Mouse (Mus musculus): Measurements from ENCODE around the gene Crb2. TPM values are rescaled to one million over a fixed set of nuclear protein-coding genes. Genes with fewer than 3 reads are reported as not detected.

The Crb2 gene
- polyA plus RNA-seq, 1 experiment from 2014 or later = 9.1 TPM

GRCm38 (mm10) chr2:37818761-37819525 is 42.9 kb downstream of the Crb2 start:
- H3K4me1 ChIP-seq = peaks cover 26% of the 10 kb centered on the region
- no peak overlapping the region for H3K4me2 ChIP-seq (replicated peaks)
- H3K27me3 ChIP-seq (replicated peaks) = no peaks in the 10 kb centered on the region
- H3K4me3 ChIP-seq = no peak overlapping the region
- WGBS = 10% methylated on average over 5 of the region's 5 CpGs
- no peak overlapping the region for H3K9ac ChIP-seq
- peak; percentile 31; the same call in 1 of the 2 replicates for ATAC-seq (ENCODE audit: low FRiP score, low read depth)
- no peak overlapping the region for H3K27ac ChIP-seq
- no peaks in the 10 kb centered on the region for H3K9me3 ChIP-seq
- no peaks in the 10 kb centered on the region for H3K36me3 ChIP-seq

- Histone ChIP-seq H3K27ac (no peak overlapping the region), H3K4me3 (no peak overlapping the region), H3K4me1 (peaks cover 26% of the 10 kb centered on the region), H3K36me3 (no peaks in the 10 kb centered on the region), H3K4me2 (replicated peaks) (no peak overlapping the region), H3K27me3 (replicated peaks) (no peaks in the 10 kb centered on the region), H3K9ac (no peak overlapping the region), H3K9me3 (no peaks in the 10 kb centered on the region)
- 47% methylated on average over 4 of the region's 4 CpGs for WGBS
- no peak for ATAC-seq (ENCODE audit: low FRiP score, low read depth)
Measured at GRCm38 (mm10) chr2:37819526-37820152, 43.6 kb downstream of the Crb2 start.

DNA sequence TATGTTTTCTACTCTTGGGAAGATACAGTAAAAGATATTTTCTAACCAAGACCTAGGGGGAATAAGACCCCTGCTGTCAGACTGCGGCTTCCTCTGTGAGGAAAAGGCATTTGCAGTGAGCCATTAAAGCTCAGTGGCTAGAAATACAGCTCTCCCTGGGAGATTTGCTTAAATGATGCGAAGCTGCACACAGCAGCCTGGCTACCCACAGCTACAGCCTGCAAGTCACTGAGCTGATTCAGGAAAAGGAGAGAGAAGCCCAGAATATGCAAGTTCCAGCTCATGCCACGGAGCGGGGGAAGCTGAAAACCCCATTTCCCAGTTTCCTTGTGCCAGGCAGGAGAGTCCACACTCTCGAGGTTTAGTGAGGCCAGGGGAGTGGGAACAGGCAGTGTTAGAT is 46.1 kb downstream of the Crb2 start:
- no peaks in the 10 kb centered on the region for H3K27me3 ChIP-seq (replicated peaks)
- H3K36me3 ChIP-seq = no peaks in the 10 kb centered on the region
- no peaks in the 10 kb centered on the region for H3K9me3 ChIP-seq
- no peak overlapping the region for H3K4me3 ChIP-seq
- no peak overlapping the region for H3K9ac ChIP-seq
- peaks cover 26% of the 10 kb centered on the region for H3K4me1 ChIP-seq
- WGBS = 43% methylated on average over 5 of the region's 5 CpGs
- ATAC-seq (ENCODE audit: low FRiP score, low read depth) = no peak
- no peak overlapping the region for H3K4me2 ChIP-seq (replicated peaks)
- no peak overlapping the region for H3K27ac ChIP-seq

DNA sequence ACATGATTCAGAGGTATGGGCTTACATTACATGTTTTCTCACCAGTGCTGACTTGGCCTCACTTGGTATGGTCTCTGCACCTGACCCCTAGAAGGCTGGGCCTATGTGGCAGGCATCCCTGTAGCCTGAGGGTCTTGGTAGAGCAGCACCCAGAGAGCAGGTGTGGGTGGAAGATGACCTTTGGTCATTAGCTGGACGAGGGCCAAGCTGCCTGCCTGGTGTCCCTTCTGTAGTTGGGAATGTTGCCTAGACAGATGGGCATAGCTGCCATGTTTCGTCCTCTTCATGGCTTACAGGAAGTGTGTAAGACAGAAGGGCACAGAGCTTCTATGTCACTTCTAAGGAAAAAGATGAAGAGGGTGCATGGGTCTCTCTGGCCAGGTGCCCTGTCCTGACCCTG is 47.8 kb downstream of the Crb2 start:
- Histone ChIP-seq H3K9ac (no peak overlapping the region), H3K36me3 (no peaks in the 10 kb centered on the region), H3K4me2 (replicated peaks) (no peak overlapping the region), H3K9me3 (no peaks in the 10 kb centered on the region), H3K4me3 (no peak overlapping the region), H3K27me3 (replicated peaks) (no peaks in the 10 kb centered on the region), H3K27ac (no peak overlapping the region), H3K4me1 (peaks cover 21% of the 10 kb centered on the region)
- no peak for ATAC-seq (ENCODE audit: low FRiP score, low read depth)
- WGBS = 78% methylated on average over 2 of the region's 2 CpGs

- no peaks in the 10 kb centered on the region; the same call in 1 of the 2 replicates for H3K36me3 ChIP-seq
- H3K4me1 ChIP-seq = peaks cover 15% of the 10 kb centered on the region
- no peak overlapping the region for H3K9ac ChIP-seq
- peak; percentile 86 for ATAC-seq (ENCODE audit: low FRiP score, low read depth)
- WGBS = 26% methylated on average over 9 of the region's 9 CpGs
- no peak overlapping the region for H3K4me2 ChIP-seq (replicated peaks)
- H3K27ac ChIP-seq = no peak overlapping the region
- H3K27me3 ChIP-seq (replicated peaks) = no peaks in the 10 kb centered on the region
- no peaks in the 10 kb centered on the region for H3K9me3 ChIP-seq
- no peak overlapping the region for H3K4me3 ChIP-seq
Measured at GRCm38 (mm10) chr2:37829758-37830275, 53.8 kb downstream of the Crb2 start.

DNA sequence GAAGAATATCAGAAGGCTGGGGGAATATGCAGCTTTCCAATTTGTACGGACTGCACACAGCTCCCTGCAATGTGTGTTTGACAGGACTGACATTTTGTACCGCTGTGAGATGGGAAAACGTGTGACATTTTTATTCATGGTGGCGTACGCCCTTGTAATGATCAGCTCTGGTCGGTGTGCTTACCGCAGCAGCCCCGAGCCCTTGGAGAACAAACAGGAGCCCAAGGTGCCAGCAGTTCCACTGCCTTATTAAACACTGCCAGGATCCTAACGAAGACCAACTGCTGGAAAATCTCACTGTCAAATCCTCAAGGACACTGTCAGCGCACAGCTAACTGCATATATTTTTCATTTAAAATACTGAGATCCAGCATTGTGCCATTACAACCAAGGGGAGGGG is 56.2 kb downstream of the Crb2 start:
- ATAC-seq (ENCODE audit: low FRiP score, low read depth) = no peak
- 84% methylated on average over 10 of the region's 10 CpGs for WGBS
- Histone ChIP-seq H3K27ac (no peak overlapping the region), H3K4me2 (replicated peaks) (no peak overlapping the region), H3K9me3 (no peaks in the 10 kb centered on the region), H3K4me1 (peaks cover 15% of the 10 kb centered on the region), H3K9ac (no peak overlapping the region), H3K4me3 (no peak overlapping the region), H3K27me3 (replicated peaks) (no peaks in the 10 kb centered on the region), H3K36me3 (no peaks in the 10 kb centered on the region; the same call in 1 of the 2 replicates)

DNA sequence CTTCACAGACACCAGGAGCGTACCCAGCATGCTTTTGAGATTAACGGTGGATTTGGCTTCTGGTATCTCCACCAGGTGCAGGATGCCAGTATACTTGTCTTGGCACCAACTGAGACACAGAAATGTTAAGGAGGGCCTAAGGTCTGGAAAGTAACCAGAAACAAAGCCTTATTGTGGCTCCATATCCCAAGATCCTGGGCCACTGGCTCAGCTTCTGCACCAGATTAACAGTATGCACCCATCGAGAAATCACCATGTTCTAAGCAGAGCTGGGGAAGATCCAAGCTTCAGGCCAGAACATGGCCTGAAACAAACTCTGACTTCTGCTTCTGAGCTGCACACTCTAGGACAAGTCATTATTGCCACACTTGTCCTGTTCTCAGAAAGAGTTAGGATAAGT is 60.9 kb downstream of the Crb2 start:
- WGBS = 95% methylated on average over 3 of the region's 3 CpGs

GRCm38 (mm10) chr2:37837542-37837941 is 61.5 kb downstream of the Crb2 start:
- no peak overlapping the region for H3K27ac ChIP-seq
- H3K27me3 ChIP-seq (replicated peaks) = no peaks in the 10 kb centered on the region
- WGBS = 96% methylated on average over 3 of the region's 3 CpGs
- no peak overlapping the region for H3K4me2 ChIP-seq (replicated peaks)
- H3K9me3 ChIP-seq = no peaks in the 10 kb centered on the region
- H3K9ac ChIP-seq = no peak overlapping the region
- H3K4me1 ChIP-seq = peaks cover 6% of the 10 kb centered on the region
- no peak for ATAC-seq (ENCODE audit: low FRiP score, low read depth)
- H3K36me3 ChIP-seq = peaks cover 3% of the 10 kb centered on the region; the same call in 1 of the 2 replicates
- H3K4me3 ChIP-seq = no peak overlapping the region

More for the DNA sequence above, 60.9 kb downstream of the Crb2 start:
- H3K36me3 ChIP-seq = peaks cover 3% of the 10 kb centered on the region; the same call in 1 of the 2 replicates
- ATAC-seq (ENCODE audit: low FRiP score, low read depth) = no peak
- no peaks in the 10 kb centered on the region for H3K9me3 ChIP-seq
- no peaks in the 10 kb centered on the region for H3K4me1 ChIP-seq
- no peak overlapping the region for H3K27ac ChIP-seq
- no peaks in the 10 kb centered on the region for H3K27me3 ChIP-seq (replicated peaks)
- no peak overlapping the region for H3K4me3 ChIP-seq
- H3K4me2 ChIP-seq (replicated peaks) = no peak overlapping the region
- H3K9ac ChIP-seq = no peak overlapping the region

GRCm38 (mm10) chr2:37838202-37838984 is 62.3 kb downstream of the Crb2 start:
- 87% methylated on average over 7 of the region's 7 CpGs for WGBS
- Histone ChIP-seq H3K4me3 (no peak overlapping the region), H3K9ac (no peak overlapping the region), H3K27ac (no peak overlapping the region), H3K36me3 (peaks cover 3% of the 10 kb centered on the region; the same call in 1 of the 2 replicates), H3K4me2 (replicated peaks) (no peak overlapping the region), H3K9me3 (no peaks in the 10 kb centered on the region), H3K4me1 (peaks cover 13% of the 10 kb centered on the region), H3K27me3 (replicated peaks) (no peaks in the 10 kb centered on the region)
- no peak for ATAC-seq (ENCODE audit: low FRiP score, low read depth)

DNA sequence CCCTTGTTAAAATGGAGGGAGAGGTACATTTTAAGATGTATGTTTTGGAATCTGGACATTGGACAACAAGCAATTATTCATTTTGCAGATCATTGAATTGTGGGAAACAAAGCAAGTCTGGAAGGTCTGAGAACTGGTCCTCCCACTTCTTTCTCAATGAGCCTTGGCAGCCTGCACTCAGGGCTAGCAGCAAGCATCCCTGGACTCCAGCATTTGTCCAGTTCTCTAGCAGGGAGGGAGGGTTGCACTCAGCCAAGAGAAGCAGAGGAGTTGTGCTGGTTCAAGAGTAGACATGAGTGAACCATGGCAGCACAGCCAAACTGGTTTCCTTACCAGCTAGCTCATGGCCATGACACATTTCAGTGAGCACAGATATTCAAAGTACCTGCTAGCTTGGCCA is 63.9 kb downstream of the Crb2 start:
- H3K4me3 ChIP-seq = no peak overlapping the region
- no peaks in the 10 kb centered on the region for H3K9me3 ChIP-seq
- peaks cover 3% of the 10 kb centered on the region; the same call in 1 of the 2 replicates for H3K36me3 ChIP-seq
- no peak overlapping the region for H3K9ac ChIP-seq
- no peak overlapping the region for H3K4me2 ChIP-seq (replicated peaks)
- no peaks in the 10 kb centered on the region for H3K27me3 ChIP-seq (replicated peaks)
- H3K4me1 ChIP-seq = peaks cover 13% of the 10 kb centered on the region
- H3K27ac ChIP-seq = no peak overlapping the region
- no peak for ATAC-seq (ENCODE audit: low FRiP score, low read depth)

- H3K27ac ChIP-seq = no peak overlapping the region
- peak; percentile 82 for ATAC-seq (ENCODE audit: low FRiP score, low read depth)
- WGBS = 11% methylated on average over 7 of the region's 7 CpGs
- peaks cover 13% of the 10 kb centered on the region for H3K4me1 ChIP-seq
- peaks cover 3% of the 10 kb centered on the region; the same call in 1 of the 2 replicates for H3K36me3 ChIP-seq
- H3K4me3 ChIP-seq = no peak overlapping the region
- no peaks in the 10 kb centered on the region for H3K9me3 ChIP-seq
- no peak overlapping the region for H3K9ac ChIP-seq
- H3K27me3 ChIP-seq (replicated peaks) = no peaks in the 10 kb centered on the region
- no peak overlapping the region for H3K4me2 ChIP-seq (replicated peaks)
Measured at GRCm38 (mm10) chr2:37842151-37842569, 66.1 kb downstream of the Crb2 start.

DNA sequence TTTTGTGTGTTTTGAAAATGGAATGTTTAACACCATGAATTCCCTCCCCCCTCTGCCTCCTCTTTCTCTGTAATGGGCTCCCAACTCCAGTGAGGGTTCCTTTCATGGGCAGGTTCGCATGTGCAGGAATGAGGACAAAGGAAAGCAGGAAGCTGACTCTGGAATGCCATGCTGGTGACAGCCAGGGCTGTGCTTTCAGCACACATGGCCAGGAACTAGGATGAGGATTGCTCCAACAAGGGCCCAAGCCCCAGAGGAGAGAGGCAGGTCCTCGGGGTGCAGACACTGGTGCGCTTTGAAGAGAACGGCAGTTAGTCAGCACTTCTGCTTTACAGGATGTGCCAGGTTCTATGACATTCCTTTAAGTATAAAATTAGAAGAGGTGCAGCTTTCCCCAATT is 66.7 kb downstream of the Crb2 start:
- Histone ChIP-seq H3K27ac (no peak overlapping the region), H3K4me1 (peaks cover 13% of the 10 kb centered on the region), H3K36me3 (peaks cover 3% of the 10 kb centered on the region; the same call in 1 of the 2 replicates), H3K4me2 (replicated peaks) (no peak overlapping the region), H3K4me3 (no peak overlapping the region), H3K9ac (no peak overlapping the region), H3K9me3 (no peaks in the 10 kb centered on the region), H3K27me3 (replicated peaks) (no peaks in the 10 kb centered on the region)
- ATAC-seq (ENCODE audit: low FRiP score, low read depth) = 0 out of 2 replicates have a peak, but pooled peaks have one; percentile 29
- 35% methylated on average over 4 of the region's 4 CpGs for WGBS
